Mouse (Mus musculus) kidney, adult 18-20 months (tissue): Measurements from ENCODE around the gene Wbp11.
A peak's percentile ranks its signal among the peaks of the same experiment; 100 is the strongest.

Experiments used
- DNase-seq: peaks from one replicate; pipeline ENCODE4 v3.0.0; 2021

Wbp11 gene

DNA sequence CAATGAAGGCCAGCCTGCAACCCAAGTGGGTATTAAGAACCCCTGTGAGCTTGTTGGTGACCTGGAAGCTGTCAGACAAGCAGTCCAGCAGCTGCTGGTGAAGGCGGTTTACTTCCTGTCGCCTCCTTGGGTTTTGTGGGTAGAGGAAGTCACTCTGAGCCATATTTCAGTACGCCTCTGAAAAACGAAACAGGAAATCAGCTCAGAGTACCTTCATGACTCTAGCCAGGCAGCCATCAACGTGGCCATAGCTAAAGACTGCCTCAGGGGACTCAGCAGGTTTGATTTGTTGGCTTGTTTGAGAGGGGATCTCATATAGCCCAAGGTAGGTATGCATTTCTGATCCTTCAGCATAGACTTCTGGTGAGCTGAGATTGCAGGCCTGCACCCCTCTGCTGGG is 3.7 kb upstream of the Wbp11 start:
- no peak for DNase-seq

DNA sequence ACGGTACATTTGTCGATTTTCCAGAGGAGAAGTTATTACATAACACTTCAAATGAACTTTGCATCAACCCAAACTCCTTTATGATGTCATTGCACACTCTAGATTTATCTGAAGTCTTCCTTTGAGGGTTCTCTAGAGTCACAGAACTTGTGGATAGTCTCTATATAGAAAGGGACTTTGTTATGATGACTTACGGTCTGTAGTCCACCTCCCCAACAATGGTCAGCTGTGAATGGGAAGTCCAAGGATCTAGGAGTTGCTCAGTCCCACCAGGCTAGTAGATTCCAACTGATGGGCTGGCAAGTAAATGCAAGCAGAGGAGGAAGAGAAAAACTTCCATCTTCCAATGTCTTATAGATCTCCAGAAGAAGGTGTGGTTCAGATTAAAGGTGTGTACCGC is 648 bp upstream of the Wbp11 start:
- no peak for DNase-seq

DNA sequence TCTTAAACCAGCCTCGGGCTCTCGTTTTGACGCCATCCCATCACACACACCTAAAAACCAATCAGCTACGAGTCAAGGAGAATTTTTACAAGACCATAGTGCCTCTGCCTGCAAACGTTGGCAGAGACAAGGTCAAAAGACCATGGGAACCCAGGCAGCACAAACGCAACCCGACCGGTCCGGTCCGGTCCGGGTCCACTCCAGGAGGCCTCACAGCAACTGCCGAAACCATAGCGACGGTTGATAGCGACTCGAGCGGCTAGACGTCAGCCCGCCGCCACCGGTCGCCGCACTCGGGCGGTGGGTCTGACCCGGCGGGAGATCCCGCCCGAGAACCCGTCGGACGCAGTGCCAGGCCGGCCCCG is 535 bp downstream of the Wbp11 start, which contains the start of gene BC049715:
Gene BC049715 (plus strand): TSS at position 111 of the 365 bp plus-strand sequence.
- no peak for DNase-seq

DNA sequence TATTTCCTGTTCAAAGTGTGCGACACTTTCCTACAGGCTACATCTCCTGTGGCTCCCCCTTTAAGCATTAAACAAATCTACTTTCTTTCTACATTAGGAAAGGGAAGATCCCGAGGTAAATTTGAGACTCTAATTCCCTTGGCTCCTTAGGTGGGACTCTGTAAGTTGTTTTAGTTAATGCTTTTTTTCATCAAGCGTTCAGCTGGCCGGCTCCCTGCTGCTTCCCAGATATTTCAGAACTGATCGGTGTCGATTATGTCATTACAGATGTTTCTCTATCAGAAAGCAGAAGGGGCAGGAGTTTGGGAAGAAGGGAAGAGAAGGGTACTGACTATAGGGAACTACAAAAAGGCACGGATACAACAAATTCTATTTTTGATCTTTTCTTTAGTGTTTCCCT is 917 bp downstream of the Wbp11 start:
- no peak for DNase-seq

DNA sequence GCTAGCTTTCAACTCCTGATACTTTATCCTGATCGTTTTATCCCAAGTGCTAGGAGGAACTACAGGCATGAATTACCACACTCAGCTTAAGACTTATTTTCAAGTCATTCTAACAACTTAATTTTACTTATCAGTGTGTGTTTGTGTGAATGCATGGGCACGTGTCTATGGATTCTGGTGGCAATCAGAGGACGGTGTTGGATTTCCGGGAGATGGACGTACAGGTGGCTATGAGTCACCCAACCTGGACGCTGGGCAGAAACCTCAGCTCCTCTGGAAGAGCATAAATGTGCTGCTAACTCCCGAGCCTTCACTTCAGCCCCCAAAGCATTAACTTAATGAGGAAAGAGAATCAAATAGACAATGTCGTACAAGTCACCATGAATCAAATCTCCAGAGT is 3.0 kb downstream of the Wbp11 start:
- no peak for DNase-seq

DNA sequence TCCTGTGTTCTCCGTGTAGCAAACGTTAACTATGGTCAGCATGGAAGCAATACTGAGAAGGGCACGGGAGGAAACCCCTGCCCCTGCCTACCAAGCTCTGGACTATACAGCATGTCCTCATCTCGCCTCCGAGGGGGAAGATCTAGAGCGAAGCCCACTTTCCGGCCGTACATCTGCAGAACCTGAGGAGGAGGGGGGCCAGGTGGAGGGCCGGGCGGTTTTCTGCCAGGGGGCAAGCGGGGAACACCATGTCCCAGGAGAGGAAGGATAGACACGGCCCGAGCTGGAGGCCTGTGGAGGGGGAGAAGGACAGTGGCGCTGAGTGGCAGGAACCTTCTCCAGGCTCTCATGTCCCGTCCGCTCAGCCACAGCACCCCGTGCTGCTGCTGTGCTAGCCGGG is 6.9 kb downstream of the Wbp11 start:
- DNase-seq, result no peak

DNA sequence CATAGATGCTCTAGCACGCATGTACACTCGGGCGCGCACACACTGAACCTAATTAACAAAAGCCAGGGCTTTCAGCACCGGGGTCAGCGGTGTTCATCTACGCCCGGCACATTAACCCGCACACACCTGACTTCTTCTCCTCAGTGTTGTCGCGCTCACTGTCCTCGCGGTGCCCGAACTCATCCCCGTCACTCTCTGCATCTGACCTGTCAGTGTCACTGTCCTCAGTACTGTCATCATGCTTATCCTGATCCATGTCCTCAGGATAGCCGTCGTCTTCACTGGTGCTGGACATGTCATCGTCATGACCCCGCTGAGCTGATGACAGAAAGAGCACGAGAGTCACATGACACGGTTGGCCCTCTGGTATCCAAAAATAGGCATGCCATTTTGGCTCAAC is 7.7 kb downstream of the Wbp11 start:
- no peak for DNase-seq

DNA sequence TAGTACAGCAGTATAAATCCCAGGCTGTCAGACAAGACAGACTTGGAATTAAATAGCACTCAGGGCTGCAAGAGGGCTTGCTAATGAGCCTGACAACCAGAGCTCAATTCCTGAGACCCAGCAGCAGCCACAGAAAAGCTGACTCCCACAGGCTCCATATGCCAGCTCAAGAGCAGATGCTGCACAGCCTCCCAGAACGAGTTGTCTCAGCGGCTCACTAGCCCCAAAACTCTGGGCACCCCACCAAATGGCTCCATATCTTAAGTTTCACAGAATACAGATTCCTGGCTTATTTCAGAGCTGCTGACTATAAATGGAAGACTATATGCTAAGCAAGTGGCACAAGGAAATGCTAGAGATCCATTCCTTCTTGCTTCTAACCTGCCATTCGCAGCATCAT is 10.5 kb downstream of the Wbp11 start:
- no peak for DNase-seq

DNA sequence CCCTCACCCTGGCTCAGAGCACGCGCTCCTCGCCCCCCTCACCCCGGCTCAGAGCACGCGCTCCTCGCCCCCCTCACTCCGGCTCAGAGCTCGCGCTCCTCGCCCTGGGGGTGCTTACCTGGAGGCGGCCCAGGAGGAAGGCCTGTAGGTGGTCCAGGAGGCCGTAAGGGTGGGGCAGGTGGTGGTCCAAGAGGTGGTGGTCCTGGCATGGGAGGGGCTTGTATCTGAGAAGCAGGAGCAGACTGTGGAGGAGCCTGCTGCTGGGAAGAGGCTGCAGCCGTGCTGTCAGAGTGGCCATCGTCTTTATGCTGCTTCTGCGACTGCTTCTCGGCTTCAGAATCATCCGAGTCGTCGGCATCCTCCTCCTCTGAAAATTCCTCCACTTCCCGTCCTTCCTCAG is 11.2 kb downstream of the Wbp11 start:
- DNase-seq, result no peak

DNA sequence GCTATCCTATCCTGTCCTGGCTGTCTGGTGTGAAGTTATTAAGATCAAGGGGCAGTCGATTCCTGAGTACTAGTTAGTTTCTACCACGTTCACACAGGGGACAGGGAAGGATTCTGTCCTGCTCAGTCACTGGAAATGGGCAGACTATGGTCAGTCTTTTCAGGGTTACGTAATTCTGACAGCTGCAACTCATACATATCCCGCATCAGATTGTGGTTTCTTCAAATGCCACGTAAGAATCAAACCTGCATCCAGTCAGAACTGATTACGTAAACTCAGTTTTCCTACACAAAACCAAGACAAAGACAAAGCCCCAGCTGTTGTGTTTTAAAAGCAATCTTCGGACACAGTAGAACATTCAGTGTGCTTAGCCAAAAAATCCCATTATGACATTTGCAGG is 12.7 kb downstream of the Wbp11 start:
- no peak for DNase-seq

DNA sequence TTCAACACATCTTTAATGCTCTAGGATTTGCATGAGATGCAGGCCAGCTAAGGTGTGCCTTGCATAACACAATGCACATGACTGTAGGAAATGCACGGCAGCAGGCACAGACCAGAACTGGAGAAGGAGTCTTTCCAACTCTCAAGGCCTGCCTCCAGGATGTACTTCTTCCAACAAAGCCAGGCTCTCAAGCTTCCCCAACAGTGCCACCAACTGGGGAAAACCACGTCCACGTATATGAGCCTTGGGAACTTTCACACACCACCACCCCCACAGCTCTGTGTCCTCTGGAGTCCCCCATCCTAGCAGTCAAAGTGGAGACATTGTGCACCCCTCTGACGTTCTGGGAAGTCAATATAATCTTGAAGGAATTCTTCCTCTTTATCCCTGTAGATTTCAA is 14.9 kb downstream of the Wbp11 start:
- no peak for DNase-seq

DNA sequence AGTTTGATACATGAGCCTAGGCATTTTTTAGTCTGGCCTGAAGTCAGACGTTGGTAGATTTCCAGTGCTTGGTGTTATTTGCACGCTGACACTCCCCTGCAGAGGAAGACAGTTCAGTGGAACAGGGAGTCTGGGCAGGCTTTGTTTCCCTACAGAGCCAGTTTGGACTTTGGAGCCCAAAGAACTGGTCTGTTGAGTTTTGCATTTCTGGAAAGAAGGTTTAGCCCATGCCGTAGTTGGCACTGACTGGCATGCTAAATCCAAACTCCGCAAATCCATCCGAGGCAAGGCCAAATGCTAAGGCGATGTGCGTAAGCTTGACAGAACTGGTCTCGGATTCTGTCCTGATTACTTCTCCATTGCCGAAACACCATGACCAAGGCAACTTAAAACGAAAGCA is 16.8 kb downstream of the Wbp11 start:
- peak; percentile 46 for DNase-seq

DNA sequence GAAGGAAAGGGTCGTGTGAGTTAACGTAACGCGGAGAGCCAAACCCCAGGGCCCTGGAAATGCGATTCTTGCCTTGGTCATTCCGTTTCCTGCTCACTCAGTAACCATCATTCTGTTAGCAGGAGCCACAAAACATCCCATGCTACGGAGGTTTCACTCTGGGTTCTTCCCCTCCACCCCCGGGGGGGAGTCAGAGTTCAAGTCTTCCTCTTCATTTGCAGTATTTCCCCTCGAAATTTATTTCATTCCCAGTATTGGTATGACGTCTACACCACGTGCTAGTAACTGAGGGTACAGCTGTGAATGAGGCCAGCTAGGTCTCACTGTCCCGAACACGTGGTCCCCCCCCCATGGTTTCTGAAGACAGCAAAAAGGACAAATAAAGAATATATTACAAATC is 18.4 kb downstream of the Wbp11 start:
- no peak for DNase-seq

DNA sequence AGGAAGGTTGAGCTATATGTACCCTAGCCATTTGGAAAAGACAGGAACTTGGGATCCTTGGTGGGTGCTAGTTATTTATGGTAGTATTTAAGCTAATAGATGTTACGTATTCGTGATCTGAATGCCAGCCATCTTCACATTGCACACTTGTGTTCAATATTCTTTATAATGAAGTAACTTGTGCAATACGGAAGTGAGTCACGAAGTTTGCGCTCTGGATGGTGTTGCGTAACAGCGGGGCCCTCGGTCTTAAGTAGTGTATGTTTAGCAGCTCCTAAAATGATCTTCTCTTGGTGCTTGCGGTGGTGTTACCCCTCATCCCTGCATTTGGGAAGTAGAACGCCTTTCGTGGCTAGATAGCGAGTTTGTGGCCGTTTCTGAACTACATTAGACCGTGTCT is 19.0 kb downstream of the Wbp11 start:
- DNase-seq, result peak; percentile 42

DNA sequence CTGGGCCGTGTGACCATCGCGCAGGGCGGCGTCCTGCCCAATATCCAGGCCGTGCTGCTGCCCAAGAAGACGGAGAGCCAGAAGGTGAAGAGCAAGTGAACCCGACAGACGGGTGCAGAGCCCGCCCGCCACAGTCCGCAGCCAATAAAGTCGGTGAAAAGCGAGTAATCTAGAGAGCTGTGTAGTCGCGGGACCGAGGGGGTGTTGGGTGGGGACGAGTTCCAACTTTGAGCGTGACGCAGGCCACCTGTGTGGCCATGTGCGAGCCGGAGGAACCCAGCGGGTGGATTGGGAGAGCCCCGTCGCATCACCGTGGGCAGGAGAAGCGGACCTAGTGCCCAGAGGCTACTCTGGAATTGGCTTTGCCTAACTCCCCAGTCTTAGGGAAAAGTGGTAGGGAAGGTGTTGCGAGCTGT is 19.4 kb downstream of the Wbp11 start:
- no peak for DNase-seq

DNA sequence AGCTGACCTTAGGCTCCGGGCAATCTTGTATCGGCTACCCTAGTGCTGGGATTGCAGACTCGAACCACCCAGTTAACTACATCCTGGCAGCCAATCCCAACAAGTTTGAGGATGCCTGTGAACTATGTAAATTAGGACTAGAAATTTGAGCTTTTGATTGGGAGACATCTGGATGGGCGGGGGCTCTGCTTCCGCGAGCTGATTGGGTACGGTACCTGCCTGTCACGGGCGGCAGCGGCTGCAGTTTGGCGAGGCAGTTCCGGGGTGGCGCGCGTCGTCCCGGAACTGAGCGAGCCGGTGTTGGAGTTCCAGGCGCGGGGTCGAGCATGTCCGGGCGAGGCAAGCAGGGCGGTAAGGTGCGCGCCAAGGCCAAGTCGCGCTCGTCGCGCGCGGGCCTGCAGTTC is 20.0 kb downstream of the Wbp11 start, which contains the start of gene H2afj:
Gene H2afj (plus strand): TSS at position 231 of the 404 bp plus-strand sequence.
- DNase-seq, result peak; percentile 98

DNA sequence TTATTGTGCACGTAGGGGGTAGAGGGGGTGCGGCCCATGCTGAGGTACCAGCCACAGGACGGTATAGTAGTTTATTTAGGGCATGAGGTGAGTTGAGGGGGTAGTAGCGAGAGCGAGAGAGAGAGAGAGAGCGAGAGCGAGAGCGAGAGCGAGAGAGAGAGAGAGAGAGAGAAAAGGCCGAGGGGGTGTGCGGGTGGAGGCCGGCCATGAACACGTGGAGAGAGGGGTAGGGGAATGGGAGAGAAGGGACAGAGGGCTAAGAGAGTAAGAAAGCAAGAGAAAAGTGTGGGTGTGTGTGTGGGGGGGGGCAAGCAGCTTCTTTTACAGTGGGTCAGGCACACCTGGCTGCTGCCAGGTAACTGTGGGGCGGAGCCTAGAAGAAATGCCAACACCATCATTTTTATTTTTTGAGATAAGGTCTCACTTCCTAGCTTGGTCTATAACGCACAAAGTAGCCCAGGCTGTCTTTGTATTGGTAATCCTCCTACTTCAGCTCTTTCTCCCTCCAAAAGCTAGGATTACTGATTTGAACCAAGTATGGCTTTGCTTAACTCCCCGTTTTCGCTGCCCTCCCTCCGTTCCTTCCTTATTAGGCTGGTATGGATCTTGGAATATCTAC is 20.5 kb downstream of the Wbp11 start:
- no peak for DNase-seq

DNA sequence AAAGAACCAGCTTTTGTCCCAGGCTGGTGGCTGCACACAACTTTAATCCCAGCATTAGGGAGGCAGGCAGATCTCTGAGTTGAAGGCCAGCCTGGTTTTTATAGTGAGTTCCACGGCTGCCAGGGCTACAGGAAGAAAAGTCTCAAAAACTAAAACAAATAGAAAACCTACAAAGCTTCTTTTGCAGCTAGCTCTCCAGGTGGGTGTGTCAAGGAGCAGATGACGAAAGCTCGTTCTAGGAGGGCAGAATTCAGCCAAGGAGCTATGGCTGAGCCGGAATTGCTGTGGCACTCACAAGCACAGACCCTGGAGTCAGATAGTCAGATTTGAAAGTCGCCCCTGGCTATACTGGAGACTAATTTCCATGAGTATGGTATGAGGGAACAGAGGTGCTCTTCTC is 21.2 kb downstream of the Wbp11 start:
- DNase-seq, result no peak

DNA sequence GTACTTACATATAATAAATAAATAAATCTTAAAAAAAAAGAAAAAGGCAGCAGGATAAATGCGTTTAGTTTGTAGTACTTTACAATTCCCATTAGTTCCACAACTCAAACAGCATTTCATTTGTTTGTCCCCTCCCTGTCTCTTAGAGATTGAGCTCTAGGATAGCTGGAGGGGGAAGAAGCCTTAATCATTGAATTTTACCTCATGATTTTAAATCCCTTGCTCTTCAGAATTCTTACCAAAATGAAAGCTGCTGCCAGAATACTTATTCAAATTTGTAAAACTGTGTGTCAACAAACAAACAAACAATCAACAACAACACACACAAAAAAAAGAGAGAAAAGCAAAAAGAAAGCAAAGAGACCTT is 22.6 kb downstream of the Wbp11 start:
- DNase-seq, result no peak

DNA sequence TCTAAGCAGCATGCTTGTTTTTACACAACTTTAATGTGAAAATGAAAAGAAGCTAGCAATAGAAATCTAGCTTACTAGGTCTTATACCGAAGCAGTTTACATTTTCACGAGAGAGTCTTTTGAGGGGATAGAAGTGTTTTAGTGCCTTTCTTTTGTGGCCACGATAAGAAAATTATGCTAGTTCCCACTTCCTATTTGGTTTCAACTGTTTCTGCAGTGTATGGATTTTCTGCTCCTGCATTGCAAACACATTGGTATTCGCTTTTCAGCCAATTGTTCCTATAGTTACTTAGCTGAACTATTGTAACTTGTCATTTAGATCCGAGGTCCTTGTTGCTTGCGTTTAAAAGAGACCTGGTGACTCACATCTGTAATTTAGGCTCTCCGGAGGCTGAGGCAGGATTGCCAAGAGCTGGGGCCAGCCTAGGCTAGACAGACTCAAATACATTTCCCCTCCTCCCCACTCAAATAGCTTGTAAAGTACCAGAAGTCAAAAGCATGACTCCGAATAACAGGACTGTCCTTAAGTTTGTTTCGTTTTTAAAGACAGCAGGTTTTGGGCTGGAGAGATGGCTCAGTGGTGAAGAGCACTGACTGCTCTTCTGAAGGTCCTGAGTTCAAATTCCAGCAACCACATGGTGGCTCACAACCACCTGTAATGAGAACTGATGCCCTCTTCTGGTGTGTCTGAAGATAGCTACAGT is 23.2 kb downstream of the Wbp11 start:
- no peak for DNase-seq

DNA sequence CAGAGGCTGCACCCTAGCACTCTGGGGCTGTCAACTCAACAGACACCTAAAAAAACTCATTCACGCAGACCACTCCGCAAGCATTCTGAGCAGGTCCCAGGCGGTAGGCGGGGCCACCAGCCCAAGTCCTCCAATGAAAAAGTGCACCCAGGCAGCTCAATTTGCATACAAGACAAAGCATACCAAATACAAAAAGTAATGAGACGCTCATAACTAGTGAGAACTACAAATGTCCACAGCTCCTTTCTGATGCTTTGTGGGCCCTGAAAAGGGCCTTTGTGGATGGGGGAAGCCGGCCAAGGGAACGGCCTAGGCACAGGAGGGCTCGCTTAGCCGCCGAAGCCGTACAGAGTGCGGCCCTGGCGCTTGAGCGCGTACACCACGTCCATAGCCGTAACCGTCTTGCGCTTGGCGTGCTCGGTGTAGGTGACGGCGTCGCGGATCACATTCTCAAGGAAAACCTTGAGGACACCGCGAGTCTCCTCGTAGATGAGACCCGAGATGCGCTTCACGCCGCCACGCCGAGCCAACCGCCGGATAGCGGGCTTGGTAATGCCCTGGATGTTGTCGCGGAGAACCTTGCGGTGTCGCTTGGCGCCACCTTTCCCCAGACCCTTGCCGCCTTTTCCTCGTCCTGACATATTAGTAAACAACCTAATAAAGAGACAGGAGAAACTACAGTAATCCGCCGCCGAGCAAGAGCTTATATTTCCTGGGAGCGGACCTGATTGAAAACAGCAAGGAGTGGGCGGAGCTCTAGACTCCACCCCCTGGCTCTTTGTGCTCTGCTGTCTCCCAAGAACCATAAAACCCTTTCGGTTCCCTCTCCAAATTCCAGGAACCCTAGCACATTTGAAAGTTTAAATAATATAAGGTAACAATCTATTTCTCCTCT is 24.0 kb downstream of the Wbp11 start, which contains the start of gene Hist4h4:
Gene Hist4h4 (minus strand): TSS at position 677 of the 895 bp plus-strand sequence.
- DNase-seq, result peak; percentile 99

DNA sequence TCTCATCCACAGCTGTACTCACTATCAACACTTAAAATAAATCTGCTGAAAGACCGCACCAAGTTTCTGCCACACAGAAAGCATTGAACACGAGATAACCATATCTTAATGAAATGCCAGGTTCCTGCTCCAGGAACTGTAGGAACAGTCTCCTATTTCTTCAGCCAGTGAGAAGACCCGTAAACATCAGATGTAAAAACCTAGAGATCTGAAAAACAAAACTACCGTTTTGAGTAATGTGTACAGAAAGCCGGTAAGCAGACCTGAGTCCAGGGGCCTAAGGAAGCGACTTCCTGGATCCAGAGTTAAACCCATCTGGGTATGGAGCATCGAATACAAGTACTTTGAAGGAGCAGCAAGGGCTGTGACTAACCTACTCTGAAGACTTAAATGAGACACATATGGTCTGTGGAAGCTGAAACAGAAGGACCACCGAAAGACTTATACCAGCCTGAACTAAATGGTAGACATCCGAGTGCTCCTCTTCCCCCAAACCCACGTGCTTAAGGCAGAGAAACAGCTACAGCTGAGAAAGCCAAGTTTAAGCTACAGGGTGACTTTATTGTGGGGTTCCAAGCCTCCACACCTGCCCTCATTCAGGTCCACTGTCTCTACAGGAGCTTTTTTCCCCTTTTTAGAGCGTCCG is 24.8 kb downstream of the Wbp11 start:
- no peak for DNase-seq

DNA sequence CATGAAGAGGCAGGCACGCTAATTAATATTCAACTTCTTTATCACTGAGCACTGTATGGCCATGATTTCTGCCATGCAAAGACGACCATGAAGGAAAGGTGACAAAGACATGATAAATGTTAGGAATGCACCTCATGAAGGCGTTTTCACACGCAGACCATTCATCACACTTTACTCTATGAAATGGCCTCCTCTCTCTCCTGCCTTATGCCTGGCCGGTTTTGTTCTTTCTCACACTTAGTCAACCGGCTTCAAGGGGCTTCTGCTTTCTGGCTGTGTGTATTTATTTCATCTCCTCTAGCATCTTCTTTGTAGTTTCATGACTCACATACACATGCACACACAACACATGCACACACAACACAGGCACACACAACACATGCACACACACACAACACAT is 26.8 kb downstream of the Wbp11 start:
- no peak for DNase-seq
